Mouse (Mus musculus): ENCODE results near the gene Pitx2.

Pitx2 gene

DNA sequence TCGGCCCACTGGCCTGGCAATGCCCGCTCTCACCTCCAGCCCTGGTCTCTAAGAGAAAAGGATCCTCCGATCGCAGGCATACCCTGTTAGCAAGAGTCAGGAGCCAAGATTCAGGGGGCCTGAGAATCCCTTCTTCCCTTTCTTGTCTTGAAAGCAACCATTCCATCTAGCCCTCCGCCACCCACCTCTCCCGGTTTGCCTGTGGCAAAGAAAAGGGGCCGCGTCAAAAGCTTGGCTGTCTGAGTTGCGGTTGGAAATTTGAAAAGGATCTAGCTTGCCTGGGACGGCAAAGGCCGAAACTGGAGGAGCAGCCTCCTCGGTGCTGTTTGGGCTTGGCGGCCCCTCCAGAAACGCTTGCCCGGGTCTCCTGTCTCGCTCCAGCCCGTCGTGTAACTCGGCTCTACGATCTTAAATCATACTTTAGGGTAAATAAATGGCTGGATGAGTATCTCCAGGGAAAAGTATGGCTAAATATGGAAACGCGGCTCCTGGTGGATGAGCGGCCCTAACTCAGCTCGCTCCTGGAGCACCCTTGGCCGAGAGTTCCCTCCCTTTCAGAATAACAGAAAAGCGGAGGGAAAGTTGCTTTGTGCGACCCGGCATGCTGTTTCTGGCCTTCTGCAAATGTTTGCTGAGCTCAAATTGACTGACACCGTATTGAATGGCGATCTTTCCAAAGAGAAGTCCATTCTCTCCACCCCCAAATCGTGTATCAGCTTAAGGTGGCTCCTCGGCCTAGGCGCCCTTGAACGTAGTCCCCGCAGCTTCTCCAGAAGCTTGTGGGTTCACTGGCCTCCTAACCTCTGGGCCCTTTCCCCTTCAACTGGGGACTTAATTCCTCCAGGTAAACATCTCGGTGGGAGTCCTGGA, 3.4 kb downstream of the Pitx2 start:
- DNase-seq (ENCODE audit: low read depth), result no peak

GRCm38 (mm10) chr3:129203761-129204440, 4.2 kb downstream of the Pitx2 start:
- no peak for DNase-seq (ENCODE audit: low read depth)

DNA sequence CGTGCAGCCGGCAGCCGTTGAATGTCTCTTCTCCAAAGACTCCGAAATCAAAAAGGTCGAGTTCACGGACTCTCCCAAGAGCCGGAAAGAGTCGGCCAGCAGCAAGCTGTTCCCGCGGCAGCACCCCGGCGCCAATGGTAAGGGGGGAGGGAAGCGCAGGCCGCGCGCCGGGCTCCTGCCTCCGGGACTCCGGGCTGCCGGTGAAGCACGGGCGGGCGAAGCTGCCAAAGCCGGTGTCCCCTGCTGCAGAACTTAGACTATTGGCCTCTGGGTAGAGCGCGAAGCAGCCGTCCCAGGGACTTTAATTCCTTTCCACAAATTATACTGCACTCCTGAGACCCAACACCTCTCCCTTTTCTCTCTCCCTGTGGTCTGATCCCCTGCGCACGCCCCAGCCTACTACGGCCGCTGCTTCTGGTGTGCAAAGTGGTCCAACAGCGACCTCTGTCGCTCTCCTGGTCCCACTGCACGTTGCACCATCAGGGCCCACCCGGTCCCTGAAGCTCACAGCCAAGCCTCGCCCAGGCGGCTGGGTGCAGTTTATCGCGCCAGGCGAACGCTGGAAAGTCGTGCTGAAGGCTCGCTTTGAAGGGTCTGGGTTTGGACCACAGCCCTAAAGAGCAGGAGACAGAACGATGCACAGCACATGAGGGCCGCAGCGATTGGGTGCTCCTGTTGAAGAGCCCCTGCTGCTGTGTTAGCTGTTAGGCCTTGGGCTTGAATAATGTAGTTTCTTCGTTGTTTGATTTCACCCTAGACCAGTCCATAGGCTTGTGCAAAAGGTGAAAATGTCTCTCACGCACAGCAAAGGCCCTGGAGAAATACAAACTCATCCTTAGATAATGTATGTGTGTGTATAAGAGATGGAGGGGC, 5.0 kb downstream of the Pitx2 start:
- no peak for DNase-seq (ENCODE audit: low read depth)

- DNase-seq (ENCODE audit: low read depth), result no peak
These were observed 6.0 kb downstream of the Pitx2 start for GRCm38 (mm10) chr3:129205481-129206175.

DNA sequence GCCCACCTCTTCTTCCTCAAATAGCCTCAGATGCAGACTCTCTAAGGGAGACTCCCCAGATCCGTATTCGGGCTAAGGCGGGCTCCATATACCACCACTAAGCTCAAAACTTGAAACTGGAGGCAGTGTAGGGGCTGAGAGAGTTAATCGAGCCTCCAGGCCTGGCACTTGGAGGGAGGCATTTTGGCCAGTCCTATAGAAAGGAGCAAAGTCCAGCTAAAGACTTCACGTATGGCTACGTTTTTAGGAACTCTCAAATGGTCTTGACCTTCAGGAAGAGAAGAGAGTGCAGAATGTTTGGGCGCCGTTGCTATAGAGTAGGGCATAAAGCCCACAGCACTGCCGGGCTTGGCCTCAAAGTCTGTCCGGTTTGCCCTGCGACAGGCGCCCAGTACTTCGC, 7.1 kb downstream of the Pitx2 start:
- DNase-seq (ENCODE audit: low read depth), result no peak

DNA sequence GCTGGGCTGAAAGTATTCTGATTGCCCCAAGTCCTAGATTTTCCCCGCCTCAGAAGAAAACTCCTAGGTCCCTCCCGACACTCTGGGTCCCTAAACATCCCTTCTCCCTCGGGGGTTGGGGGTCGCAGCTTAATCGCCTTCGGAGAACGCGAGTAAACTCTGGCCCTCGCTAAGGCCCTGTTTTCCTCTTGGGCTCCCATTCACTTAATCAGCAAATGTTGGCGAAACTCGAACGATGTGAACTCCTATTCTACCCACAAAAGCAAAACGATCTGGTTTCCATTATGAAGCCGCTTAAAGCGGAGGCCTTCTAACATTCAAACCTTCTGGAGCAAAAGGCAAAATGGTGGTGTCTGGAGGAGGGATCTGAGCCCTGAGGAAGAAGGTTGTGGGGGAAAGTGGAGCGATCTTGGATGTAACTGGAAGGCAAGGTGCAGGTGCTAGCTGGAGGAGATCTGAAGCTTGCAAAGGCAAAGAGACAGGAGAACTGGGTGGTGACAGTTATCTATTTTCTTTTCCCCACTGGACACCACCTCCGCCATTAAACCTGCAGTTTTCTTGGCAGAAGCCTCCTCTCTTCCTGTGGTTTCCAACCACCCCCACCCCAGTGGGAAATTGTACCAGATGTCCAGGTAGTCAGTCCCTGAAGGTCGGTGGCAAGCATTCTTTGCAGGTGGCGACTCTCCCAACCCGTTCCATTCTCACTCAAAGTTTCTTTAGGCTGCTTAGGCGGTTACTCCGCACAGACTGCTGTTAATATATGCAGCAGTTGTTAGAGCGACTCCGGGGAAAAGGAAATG, 7.8 kb downstream of the Pitx2 start:
- DNase-seq (ENCODE audit: low read depth), result no peak

GRCm38 (mm10) chr3:129208031-129208380, 8.3 kb downstream of the Pitx2 start:
- DNase-seq (ENCODE audit: low read depth), result no peak

DNA sequence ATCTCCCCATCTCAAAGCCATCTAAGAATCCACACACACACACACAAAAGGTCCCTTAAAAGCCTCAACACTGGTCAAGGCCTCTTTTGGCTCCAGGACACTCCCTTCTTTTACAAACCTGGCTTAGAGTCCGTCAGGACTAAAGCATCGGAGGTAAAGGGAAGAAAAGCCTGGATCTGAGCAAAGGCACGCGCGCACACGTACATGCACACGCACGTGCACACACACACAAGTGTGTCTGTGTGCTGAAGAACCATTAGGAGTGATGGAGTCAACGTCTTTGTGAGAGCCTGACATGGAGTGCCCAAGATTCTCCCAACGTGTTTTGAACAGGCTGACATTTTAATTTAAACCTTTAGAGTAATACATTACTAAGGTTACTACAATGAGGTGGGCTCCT, 8.7 kb downstream of the Pitx2 start:
- DNase-seq (ENCODE audit: low read depth), result no peak

DNA sequence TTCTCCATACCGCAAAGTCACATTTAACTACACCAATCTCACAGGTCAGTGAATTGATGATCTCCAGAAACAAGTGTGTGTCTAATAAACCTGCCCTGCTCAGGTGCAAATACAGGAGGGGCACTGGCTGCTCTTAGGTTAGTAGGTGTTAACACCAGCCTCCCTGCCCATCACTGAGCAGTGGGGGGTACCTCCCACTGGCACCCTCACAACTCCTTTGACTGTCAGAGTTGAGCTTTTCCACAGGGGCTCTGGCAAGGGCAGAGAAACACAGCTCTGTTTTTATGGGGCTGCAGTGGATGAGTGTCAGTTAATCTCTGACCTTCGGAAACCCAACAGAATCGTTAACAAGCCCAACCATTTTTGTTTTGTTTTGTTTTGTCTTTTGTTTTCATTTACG, 9.6 kb downstream of the Pitx2 start:
- no peak for DNase-seq (ENCODE audit: low read depth)

DNA sequence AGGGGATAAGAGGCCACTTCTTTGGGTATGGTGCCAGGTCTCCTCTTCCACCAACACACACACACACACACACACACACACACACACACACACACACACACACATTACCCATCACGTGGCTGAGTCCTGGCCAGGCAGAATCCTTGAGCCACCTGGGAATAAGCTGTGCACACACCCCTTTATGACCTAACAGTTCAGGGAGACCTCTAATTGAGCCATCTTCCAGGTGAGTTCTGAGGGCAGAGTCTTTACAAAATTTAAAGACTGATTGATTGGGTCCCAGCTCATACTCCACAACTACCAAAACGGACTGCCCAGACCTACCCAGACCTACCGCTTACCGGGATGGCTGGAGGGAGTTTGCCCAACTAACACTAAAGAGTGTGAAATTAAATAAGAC, 10.1 kb downstream of the Pitx2 start:
- no peak for DNase-seq (ENCODE audit: low read depth)

DNA sequence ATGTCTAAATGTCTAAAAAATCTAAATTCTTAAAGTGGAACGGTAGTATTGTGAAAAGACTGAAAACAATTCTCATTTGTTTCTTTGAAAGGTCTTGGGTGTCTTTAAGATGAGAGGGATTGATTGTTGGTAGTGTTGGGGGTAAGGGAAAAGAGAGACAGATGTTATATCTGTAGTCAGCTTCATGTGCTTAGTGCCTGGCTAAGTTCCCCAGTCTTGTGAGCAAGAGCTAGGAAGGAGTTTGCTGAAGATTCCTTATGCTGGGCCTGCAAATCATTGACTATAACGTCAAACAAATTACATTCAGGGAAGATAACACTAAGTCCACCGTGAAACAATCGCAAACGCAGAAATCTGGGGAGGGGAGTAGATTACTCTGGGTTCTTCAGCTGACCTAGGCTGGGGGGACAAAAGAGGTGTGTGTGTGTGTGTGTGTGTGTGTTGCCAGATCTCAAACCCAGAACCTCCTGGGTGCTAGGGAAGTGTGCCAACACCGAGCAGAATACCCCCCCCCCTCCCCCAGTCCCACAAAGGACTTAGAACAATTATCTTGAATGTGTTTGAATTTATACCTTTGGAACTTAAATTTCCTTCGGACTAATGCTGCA, 12.5 kb downstream of the Pitx2 start:
- DNase-seq (ENCODE audit: low read depth), result no peak

GRCm38 (mm10) chr3:129212807-129213206, 13.1 kb downstream of the Pitx2 start:
- DNase-seq (ENCODE audit: low read depth), result no peak

- peak; percentile 16 for DNase-seq (ENCODE audit: low read depth)
These were observed 14.0 kb downstream of the Pitx2 start for GRCm38 (mm10) chr3:129213633-129214145.

DNA sequence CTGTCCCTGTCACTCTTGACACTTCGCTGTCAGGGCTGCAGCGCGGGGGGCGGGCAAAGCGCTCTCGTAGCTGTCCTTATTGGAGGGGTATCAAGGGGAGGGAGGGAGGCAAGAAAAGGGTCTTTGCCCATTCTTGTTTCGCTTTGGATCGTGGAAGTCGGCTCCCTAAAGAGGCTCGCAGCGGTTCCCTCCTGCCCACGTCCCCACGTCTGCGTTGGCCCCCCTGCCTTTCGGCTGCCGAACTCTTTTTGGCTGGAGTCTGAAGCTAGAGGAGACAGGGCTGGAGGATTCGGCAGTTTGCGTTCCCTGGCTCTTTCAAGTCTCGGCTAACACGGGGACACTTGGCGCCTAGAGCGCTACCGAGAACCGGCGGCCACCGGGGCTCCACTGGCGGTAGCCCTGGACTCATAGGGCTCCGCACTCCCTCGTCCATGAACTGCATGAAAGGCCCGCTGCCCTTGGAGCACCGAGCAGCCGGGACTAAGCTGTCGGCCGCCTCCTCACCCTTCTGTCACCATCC, 14.5 kb downstream of the Pitx2 start:
- DNase-seq (ENCODE audit: low read depth), result no peak

DNA sequence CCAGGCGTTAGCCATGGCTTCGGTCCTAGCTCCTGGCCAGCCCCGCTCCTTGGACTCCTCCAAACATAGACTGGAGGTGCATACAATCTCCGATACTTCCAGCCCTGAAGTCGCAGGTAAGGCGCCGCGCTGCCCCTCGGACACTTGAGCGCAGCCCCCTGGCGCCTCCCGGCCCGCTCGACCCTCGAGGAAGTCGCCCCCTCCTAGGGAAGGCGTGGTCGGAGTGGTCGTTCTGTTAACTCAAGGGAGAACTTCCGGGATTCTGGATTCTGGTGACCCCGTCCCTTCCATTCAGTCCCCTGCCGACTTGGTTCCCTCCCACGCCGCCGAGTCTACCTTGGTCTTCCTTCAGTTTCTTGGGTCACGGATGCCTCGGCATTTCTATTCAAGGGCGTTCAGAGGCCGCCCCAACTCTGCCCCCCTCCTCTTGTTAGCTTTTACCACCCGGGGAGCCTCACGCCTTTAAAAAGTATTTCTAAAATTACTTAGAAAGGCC, 15.0 kb downstream of the Pitx2 start:
- no peak for DNase-seq (ENCODE audit: low read depth)

GRCm38 (mm10) chr3:129215241-129215750, 15.6 kb downstream of the Pitx2 start:
- no peak for DNase-seq (ENCODE audit: low read depth)

GRCm38 (mm10) chr3:129215751-129216331, 16.2 kb downstream of the Pitx2 start:
- DNase-seq (ENCODE audit: low read depth), result no peak

DNA sequence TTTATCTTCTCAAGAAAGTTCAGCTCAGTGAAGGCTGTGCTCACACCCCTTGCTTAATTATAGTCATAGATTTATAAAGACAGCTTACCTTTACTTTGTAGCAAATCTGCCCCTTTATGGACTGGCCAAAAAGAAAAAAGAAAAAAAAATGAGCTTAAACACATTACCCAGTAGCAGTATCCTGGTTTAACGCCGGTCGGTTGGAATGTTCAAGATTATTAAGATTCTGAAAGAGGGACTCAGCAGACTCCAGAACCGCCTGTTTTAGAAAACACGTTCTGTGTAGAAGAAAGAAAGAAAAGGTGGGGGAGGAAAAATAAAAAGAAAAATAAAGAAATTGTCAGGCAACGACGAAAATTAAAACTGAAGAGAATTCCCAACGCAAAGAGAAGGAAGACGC, 16.8 kb downstream of the Pitx2 start:
- DNase-seq (ENCODE audit: low read depth), result no peak

- DNase-seq (ENCODE audit: low read depth), result no peak
These were observed 17.4 kb downstream of the Pitx2 start for GRCm38 (mm10) chr3:129216911-129217561.

Data from fibroblast of lung, adult 2 months (primary cell).